Mouse (Mus musculus): ENCODE data around the gene Plscr2. TPM values are rescaled to one million over a fixed set of nuclear protein-coding genes. Genes with fewer than 3 reads are reported as not detected.
A peak's percentile ranks its signal among the peaks of the same experiment; 100 is the strongest.

Plscr2 gene
- polyA plus RNA-seq, 1 experiment from 2014 or later: not detected

DNA sequence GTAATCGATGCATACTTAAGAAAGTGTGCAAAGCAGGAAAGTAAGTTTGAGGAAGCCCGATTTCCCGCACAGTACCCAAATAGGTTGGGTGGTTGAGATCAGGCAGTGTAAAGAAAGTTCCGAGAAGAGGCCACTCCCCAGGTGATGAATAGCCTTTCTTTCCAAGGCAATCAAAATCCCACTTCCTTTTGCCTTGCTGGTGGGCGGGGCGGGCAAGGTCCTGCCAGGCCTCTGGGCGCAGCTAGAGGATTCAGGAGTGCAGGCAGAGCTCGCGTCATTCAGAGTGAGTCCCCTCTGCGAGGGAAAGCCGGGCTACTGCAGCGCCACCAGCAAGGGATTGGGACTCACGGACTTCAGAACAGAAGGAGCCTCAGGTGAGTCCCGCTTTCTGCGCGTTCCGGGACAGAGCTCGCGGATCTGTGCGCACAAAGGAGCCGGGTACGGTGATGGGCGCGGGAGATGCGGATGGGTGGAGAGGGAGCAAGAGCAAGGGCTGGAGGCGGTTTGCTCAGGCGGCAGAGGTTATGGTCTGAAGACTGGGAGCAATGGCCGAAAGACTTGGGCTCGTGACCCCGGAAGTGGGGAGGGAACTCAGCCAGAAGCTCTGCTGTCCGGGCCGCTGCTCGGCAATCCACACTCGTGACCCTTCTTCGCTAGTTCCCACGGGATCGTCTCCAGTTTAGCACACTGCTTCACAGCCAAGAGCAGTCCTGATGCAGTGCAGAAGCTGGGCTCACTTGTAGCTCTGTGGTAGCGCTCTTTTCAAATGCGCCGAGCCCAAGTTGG lies 25.2 kb upstream of the Plscr2 start:
- Histone ChIP-seq H3K4me1 (ENCODE audit: control insufficient read depth, insufficient read depth, low read length) (no peaks in the 10 kb centered on the region), H3K27me3 (ENCODE audit: control insufficient read depth, insufficient read depth, low read length) (no peaks in the 10 kb centered on the region), H3K9ac (ENCODE audit: low read length) (peak overlapping the region; percentile 65), H3K36me3 (ENCODE audit: control insufficient read depth, insufficient read depth, low read length) (no peaks in the 10 kb centered on the region), H3K27ac (ENCODE audit: low read depth, low read length) (peak overlapping the region; percentile 70), H3K9me3 (ENCODE audit: control insufficient read depth, low read length) (no peaks in the 10 kb centered on the region), H3K4me3 (ENCODE audit: low read depth, low read length) (peak overlapping the region; percentile 49), H3K4me2 (ENCODE audit: low read depth) (peak overlapping the region; percentile 66)
- under 1% methylated on average over 40 of the region's 40 CpGs for WGBS
- DNase-seq (ENCODE audit: low spot score) (peak; percentile 79), ATAC-seq (ENCODE audit: insufficient read depth, low FRiP score, low TSS enrichment) (peak; percentile 89)

DNA sequence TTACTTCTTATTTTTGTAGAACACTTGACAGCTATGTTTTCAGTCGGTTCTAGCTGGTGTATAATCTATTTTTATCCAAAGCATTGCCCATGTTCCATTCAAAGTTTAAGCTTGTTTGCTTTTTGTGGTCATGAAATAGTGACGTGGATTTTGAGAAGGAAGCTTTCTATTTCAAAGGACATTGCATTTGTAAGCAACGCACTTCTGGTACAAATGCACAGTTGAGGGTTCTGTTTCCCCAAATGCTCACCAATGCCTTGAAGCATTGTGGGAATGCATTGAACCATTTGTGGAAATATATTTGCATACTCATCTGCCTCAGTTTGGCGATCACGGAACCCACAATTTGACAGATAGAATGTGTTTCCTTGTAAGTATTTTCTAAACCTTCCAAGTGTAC lies 22.7 kb upstream of the Plscr2 start:
- H3K4me2 ChIP-seq (ENCODE audit: low read depth): no peak overlapping the region
- 91% methylated on average over 5 of the region's 5 CpGs for WGBS
- DNase-seq (ENCODE audit: low spot score) (no peak), ATAC-seq (ENCODE audit: insufficient read depth, low FRiP score, low TSS enrichment) (no peak)
- H3K27ac ChIP-seq (ENCODE audit: low read depth, low read length): no peak overlapping the region
- H3K4me3 ChIP-seq (ENCODE audit: low read depth, low read length): no peak overlapping the region
- H3K27me3 ChIP-seq (ENCODE audit: control insufficient read depth, insufficient read depth, low read length): no peaks in the 10 kb centered on the region
- no peak overlapping the region for H3K9ac ChIP-seq (ENCODE audit: low read length)
- no peaks in the 10 kb centered on the region for H3K9me3 ChIP-seq (ENCODE audit: control insufficient read depth, low read length)
- no peaks in the 10 kb centered on the region for H3K4me1 ChIP-seq (ENCODE audit: control insufficient read depth, insufficient read depth, low read length)
- H3K36me3 ChIP-seq (ENCODE audit: control insufficient read depth, insufficient read depth, low read length): no peaks in the 10 kb centered on the region

DNA sequence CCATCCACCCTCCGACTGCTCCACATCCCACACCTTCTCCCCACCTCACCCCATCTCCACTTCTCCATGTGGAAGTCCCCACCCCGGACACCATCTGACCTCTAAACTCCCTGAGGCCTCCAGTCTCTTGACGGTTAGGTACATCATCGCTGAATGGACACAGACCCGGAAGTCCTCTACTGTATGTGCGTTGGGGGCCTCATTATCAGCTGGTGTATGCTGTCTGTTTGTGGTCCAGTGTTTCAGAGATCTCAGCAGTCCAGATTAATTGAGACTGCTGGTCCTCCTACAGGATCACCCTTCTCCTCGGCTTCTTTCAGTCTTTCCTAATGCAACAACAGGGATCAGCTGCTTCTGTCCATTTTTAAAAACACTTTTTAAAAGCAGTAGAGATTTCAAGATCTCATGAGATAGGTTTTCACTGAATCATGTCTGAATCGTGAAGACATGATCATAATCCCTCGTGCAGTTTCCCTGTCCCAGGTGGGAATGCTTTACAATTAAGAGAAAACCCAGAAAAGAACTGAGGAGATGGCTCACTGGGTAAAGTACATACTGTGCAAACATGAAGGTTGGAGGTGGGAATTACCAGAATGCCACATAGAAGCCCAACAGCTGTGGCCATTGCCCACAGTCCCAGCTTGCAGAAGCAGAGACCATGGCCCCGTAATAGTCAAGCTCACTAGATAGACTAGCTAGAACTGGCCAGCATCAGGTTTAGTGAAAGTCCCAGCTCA lies 21.6 kb upstream of the Plscr2 start:
- no peak for DNase-seq (ENCODE audit: low spot score)
- WGBS: 95% methylated on average over 10 of the region's 10 CpGs
- H3K4me1 ChIP-seq (ENCODE audit: control insufficient read depth, insufficient read depth, low read length): no peaks in the 10 kb centered on the region

DNA sequence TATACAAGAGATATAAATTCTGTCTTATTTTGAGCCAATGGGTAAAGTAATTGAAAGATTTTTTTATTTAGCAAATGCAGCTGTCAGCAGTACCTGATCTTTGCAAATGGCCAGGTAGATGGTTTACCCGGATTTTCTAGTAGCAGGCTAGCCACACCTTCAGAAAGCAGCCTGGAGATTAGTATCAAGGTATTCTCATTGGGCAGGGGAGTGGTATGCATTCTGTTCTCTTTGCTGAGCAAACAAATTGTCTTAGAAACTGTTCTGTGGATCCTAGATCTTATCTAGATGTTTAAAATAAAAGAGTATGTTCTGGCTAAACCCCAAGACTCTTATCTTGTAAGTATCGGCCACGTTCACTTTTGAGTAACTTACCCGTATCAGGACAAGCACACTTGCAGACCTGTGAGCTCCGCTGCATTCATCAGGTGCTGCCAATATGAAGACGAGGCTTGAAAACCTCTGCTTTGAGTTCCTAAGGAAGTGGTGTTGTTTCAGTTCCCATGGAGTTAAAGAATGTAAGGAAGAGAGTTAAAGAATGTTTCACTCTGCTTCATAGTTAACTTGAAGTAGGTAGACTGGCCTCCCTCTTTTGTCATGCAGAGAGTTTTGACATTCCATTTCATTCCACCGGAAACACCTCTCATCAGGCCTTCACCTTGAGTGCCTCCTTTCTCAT lies 14.8 kb upstream of the Plscr2 start:
- H3K27ac ChIP-seq (ENCODE audit: low read depth, low read length): no peak overlapping the region
- no peaks in the 10 kb centered on the region for H3K4me1 ChIP-seq (ENCODE audit: control insufficient read depth, insufficient read depth, low read length)
- H3K9ac ChIP-seq (ENCODE audit: low read length): no peak overlapping the region
- no peak for ATAC-seq (ENCODE audit: insufficient read depth, low FRiP score, low TSS enrichment)
- no peak overlapping the region for H3K4me3 ChIP-seq (ENCODE audit: low read depth, low read length)
- no peak overlapping the region for H3K4me2 ChIP-seq (ENCODE audit: low read depth)
- 87% methylated on average over 7 of the region's 7 CpGs for WGBS
- H3K27me3 ChIP-seq (ENCODE audit: control insufficient read depth, insufficient read depth, low read length): no peaks in the 10 kb centered on the region
- H3K9me3 ChIP-seq (ENCODE audit: control insufficient read depth, low read length): no peaks in the 10 kb centered on the region
- no peak for DNase-seq (ENCODE audit: low spot score)
- no peaks in the 10 kb centered on the region for H3K36me3 ChIP-seq (ENCODE audit: control insufficient read depth, insufficient read depth, low read length)

More for the DNA sequence above, 21.6 kb upstream of the Plscr2 start:
- Histone ChIP-seq H3K9me3 (ENCODE audit: control insufficient read depth, low read length) (no peaks in the 10 kb centered on the region), H3K4me3 (ENCODE audit: low read depth, low read length) (no peak overlapping the region), H3K27me3 (ENCODE audit: control insufficient read depth, insufficient read depth, low read length) (no peaks in the 10 kb centered on the region), H3K4me2 (ENCODE audit: low read depth) (no peak overlapping the region), H3K27ac (ENCODE audit: low read depth, low read length) (no peak overlapping the region), H3K36me3 (ENCODE audit: control insufficient read depth, insufficient read depth, low read length) (no peaks in the 10 kb centered on the region), H3K9ac (ENCODE audit: low read length) (no peak overlapping the region)
- no peak for ATAC-seq (ENCODE audit: insufficient read depth, low FRiP score, low TSS enrichment)

DNA sequence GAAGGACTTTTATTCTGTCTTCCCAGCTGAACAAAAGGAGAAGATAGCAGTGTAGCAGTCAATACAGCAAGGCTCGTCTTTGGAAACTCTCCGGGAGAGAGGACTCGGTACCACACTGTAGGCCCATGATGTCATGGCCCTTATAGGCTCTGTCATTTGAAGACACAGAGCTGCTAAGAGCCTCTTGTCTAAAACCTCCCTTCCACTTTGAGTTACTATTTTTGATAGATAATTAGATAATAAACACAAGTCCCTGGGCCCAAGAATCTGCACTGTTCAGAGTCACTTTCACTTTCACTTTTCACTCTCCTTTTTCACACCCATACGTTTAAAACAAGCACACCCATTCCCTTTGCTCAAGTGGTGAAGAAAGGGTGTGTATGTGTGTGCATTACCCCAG lies 9.7 kb upstream of the Plscr2 start:
- H3K4me2 ChIP-seq (ENCODE audit: low read depth): no peak overlapping the region
- no peak overlapping the region for H3K27ac ChIP-seq (ENCODE audit: low read depth, low read length)
- H3K9ac ChIP-seq (ENCODE audit: low read length): no peak overlapping the region
- no peaks in the 10 kb centered on the region for H3K36me3 ChIP-seq (ENCODE audit: control insufficient read depth, insufficient read depth, low read length)
- no peak for ATAC-seq (ENCODE audit: insufficient read depth, low FRiP score, low TSS enrichment)
- no peaks in the 10 kb centered on the region for H3K27me3 ChIP-seq (ENCODE audit: control insufficient read depth, insufficient read depth, low read length)
- no peak for DNase-seq (ENCODE audit: low spot score)
- WGBS: 91% methylated on average over 4 of the region's 4 CpGs
- no peak overlapping the region for H3K4me3 ChIP-seq (ENCODE audit: low read depth, low read length)
- no peaks in the 10 kb centered on the region for H3K9me3 ChIP-seq (ENCODE audit: control insufficient read depth, low read length)
- H3K4me1 ChIP-seq (ENCODE audit: control insufficient read depth, insufficient read depth, low read length): no peaks in the 10 kb centered on the region

DNA sequence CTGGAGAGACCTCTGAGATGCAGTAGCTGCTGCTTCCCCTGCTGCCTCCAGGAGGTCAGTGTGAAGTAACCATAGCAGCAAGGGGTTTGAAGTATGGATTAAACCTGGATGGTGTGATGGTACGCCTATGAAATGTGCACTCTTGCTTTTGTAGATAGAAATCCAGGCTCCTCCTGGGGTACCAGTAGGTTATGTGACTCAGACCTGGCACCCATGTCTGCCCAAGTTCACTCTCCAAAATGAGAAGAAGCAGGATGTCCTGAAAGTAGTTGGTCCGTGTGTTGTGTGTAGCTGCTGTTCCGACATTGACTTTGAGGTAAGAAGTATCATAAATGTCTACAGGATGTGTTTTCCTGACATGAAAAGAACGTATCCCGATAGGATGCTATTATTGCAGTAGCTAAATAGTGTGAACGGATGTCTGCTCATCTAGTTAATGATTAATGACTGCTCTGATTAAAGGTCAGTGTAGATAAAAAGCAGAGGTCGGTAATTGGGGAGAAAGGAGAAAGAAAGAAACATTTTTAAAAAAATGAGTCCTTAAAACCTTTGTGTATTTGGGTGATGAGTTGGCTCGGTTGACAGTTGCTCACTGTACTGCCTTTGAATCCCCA lies 8.7 kb upstream of the Plscr2 start:
- ATAC-seq (ENCODE audit: insufficient read depth, low FRiP score, low TSS enrichment) (no peak), DNase-seq (ENCODE audit: low spot score) (no peak)
- no peaks in the 10 kb centered on the region for H3K4me1 ChIP-seq (ENCODE audit: control insufficient read depth, insufficient read depth, low read length)
- no peak overlapping the region for H3K27ac ChIP-seq (ENCODE audit: low read depth, low read length)
- H3K27me3 ChIP-seq (ENCODE audit: control insufficient read depth, insufficient read depth, low read length): no peaks in the 10 kb centered on the region
- H3K4me3 ChIP-seq (ENCODE audit: low read depth, low read length): no peak overlapping the region
- no peak overlapping the region for H3K4me2 ChIP-seq (ENCODE audit: low read depth)
- H3K9ac ChIP-seq (ENCODE audit: low read length): no peak overlapping the region
- H3K9me3 ChIP-seq (ENCODE audit: control insufficient read depth, low read length): no peaks in the 10 kb centered on the region
- H3K36me3 ChIP-seq (ENCODE audit: control insufficient read depth, insufficient read depth, low read length): no peaks in the 10 kb centered on the region
- WGBS: 76% methylated on average over 8 of the region's 8 CpGs

DNA sequence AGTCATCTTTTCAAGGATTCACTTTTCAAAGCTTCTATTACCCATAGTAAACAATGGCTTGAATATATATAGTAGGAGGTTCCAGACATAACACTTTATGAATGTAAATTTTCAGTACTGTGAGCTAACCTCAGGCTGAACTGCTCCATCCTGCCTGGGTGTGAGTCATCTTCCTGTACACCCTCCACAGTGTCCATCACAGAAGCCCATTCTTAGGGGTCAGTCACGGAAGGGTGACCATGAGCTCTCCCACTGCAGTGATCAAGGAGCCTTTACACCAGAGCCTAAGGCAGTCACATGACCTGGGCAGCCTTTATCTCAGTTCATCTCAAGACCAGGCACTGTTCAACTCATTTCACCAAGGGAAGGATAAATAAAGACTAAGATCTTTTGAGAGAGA lies 7.7 kb upstream of the Plscr2 start:
- DNase-seq (ENCODE audit: low spot score) (no peak), ATAC-seq (ENCODE audit: insufficient read depth, low FRiP score, low TSS enrichment) (no peak)
- H3K27ac ChIP-seq (ENCODE audit: low read depth, low read length): no peak overlapping the region
- no peak overlapping the region for H3K4me3 ChIP-seq (ENCODE audit: low read depth, low read length)
- WGBS: 82% methylated on average over 1 of the region's 1 CpGs
- no peaks in the 10 kb centered on the region for H3K9me3 ChIP-seq (ENCODE audit: control insufficient read depth, low read length)
- no peak overlapping the region for H3K4me2 ChIP-seq (ENCODE audit: low read depth)
- no peak overlapping the region for H3K9ac ChIP-seq (ENCODE audit: low read length)
- no peaks in the 10 kb centered on the region for H3K27me3 ChIP-seq (ENCODE audit: control insufficient read depth, insufficient read depth, low read length)
- no peaks in the 10 kb centered on the region for H3K36me3 ChIP-seq (ENCODE audit: control insufficient read depth, insufficient read depth, low read length)
- H3K4me1 ChIP-seq (ENCODE audit: control insufficient read depth, insufficient read depth, low read length): no peaks in the 10 kb centered on the region

DNA sequence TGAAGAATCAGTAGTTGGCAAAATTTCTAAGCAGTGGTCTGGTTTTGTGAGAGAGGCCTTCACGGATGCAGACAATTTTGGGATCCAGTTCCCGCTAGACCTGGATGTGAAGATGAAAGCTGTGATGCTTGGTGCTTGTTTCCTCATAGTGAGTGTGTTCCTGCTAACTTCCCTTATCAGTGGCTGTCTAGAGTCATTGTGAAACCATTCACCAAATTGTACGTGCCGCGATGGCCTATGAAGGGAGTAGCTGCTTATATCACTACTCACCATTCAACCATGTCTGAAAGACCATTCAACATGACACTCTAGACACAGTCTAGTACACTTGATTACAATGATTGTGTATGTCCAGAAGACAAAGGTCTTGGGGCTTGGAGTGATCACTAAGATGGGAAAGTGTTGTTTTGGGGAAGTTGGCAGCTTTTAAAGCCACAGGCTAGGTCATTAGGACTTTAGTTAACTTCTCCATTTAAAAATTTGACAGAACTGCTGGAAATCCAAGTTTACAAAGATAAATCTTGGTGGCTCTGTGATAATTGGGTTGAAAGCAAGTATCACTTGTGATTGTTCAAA lies 5.5 kb upstream of the Plscr2 start:
- Histone ChIP-seq H3K36me3 (ENCODE audit: control insufficient read depth, insufficient read depth, low read length) (no peaks in the 10 kb centered on the region), H3K4me1 (ENCODE audit: control insufficient read depth, insufficient read depth, low read length) (no peaks in the 10 kb centered on the region), H3K9me3 (ENCODE audit: control insufficient read depth, low read length) (no peaks in the 10 kb centered on the region), H3K9ac (ENCODE audit: low read length) (no peak overlapping the region), H3K27ac (ENCODE audit: low read depth, low read length) (no peak overlapping the region), H3K4me3 (ENCODE audit: low read depth, low read length) (no peak overlapping the region), H3K27me3 (ENCODE audit: control insufficient read depth, insufficient read depth, low read length) (no peaks in the 10 kb centered on the region), H3K4me2 (ENCODE audit: low read depth) (no peak overlapping the region)
- WGBS: 97% methylated on average over 5 of the region's 5 CpGs
- DNase-seq (ENCODE audit: low spot score): no peak
- no peak for ATAC-seq (ENCODE audit: insufficient read depth, low FRiP score, low TSS enrichment)
